Mouse (Mus musculus) cerebellum, postnatal 14 days (tissue): ENCODE results near the gene Nrxn2.

Source experiments
- DNase-seq, 2 experiments: peaks; one replicate each; pipeline ENCODE4 v3.0.0; 2021; ENCODE audit warnings: mixed read lengths in 2 of 2

The Nrxn2 gene

DNA sequence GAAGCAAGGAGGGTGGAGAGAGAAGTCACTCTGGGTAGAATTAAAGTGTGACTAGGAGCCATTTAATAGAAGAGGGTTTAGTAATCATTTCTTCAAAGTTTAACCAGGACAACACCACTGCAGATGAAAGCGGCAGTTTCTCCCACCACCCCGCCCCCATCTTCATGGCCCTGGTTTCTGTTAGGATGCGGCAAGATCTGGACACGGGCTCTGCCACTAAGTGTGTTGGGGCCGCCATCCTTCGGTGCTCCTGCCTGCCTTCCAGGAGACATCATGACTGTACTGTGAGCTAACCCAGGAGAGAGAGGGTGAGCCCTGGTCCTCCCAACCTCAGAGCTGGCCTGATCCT is 124.5 kb downstream of the Nrxn2 start:
- peak; percentile 21 to 24 for DNase-seq

DNA sequence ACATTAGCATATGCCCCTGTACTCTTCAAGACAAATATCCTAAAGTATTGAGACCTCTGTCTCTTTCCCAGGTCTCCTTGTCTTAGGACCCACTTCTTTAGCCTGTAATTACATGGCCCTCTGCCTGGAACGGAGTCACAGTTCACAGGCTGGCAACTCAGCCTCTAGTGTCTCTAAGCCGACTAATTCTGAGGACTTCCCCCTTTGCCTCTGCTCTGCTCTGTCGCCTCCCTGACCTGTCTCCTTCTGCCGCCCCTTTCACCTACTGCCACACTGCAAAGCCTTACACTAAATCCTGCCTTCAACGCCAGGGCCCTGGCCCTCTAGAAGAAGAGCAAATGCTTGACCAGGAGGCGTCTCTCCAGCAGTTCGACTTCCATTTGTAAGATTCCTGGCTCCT is 125.0 kb downstream of the Nrxn2 start:
- peak; percentile 30 for DNase-seq

DNA sequence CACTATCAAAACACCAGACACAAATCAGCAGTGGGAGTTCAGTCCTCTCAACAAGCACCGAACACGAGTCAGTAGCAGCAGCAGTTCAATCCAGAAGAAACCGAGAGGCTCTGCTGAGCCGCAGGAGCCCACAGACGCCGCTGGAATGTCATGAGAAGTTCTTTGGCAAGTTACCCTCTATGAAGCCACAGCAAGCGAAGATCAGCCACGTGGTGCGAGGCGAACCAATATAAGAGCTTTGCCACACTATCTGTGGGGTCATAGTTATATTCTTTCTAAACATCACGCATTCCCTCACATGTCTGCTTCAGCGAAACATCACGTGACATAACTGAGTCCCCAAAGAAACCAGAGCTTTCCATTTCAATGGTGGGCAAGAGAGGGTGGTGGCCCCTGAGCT is 126.2 kb downstream of the Nrxn2 start:
- peak in 1 of 2 experiments; percentile 11 for DNase-seq

DNA sequence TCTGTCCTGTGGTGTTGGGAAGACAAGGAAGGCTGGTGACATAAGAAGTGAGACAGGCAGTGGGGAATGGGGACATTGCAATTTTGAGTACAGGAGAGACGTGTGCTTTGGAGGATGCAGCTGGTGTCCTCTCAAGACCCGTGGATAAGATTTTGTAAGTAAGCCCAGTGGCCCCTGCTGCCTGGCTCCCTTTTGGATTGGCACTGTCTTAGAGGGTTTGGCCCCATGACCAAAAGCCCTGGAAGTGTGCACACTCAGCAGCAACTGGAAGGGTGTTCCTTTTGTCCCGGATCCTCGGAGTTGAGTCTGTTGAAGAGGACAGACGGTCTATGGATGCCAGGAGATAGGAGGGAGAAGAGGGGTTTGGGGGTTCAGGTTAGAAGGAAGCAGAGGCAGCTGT is 127.0 kb downstream of the Nrxn2 start:
- peak; percentile 42 to 49 for DNase-seq

DNA sequence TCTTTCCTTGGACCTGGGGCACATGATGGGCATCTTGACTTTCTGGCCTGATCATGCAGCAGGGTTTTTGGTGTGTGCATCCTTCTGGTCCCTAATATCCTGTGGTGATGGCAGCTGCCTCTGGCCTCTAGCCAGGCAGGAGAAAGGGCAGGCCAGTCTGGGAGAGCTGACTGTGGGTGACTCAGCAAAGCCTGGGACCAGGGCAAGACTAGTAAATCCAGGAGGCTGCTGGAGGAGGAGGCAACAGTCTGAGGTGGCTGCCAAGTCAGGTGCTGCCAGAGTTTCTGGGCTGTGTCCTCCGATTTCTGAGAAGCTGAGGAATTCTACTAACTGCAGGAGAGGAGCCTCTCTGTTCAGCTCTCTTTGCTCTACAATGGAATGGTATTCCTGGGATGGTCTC is 127.6 kb downstream of the Nrxn2 start:
- peak; percentile 94 to 98 for DNase-seq

DNA sequence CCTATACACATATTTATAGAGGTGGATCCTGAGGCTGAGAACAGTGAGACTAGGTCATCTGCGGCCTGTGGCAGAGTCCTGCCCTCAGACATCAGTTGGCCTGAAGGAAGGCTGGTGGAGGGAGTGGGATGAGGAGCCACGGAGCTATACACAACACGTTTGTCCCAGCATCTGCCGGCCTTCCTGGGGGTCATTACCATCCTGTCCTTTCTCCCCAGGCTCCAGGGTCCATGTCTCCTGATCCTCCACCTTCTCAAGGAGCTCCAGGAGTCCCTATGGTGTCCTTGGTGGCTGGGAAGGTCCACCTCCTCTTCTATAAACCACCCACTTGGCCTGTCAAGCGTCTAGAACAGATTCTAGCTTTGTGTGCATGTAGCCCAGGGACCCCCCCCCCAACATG is 129.3 kb downstream of the Nrxn2 start:
- DNase-seq = peak; percentile 18 to 26

DNA sequence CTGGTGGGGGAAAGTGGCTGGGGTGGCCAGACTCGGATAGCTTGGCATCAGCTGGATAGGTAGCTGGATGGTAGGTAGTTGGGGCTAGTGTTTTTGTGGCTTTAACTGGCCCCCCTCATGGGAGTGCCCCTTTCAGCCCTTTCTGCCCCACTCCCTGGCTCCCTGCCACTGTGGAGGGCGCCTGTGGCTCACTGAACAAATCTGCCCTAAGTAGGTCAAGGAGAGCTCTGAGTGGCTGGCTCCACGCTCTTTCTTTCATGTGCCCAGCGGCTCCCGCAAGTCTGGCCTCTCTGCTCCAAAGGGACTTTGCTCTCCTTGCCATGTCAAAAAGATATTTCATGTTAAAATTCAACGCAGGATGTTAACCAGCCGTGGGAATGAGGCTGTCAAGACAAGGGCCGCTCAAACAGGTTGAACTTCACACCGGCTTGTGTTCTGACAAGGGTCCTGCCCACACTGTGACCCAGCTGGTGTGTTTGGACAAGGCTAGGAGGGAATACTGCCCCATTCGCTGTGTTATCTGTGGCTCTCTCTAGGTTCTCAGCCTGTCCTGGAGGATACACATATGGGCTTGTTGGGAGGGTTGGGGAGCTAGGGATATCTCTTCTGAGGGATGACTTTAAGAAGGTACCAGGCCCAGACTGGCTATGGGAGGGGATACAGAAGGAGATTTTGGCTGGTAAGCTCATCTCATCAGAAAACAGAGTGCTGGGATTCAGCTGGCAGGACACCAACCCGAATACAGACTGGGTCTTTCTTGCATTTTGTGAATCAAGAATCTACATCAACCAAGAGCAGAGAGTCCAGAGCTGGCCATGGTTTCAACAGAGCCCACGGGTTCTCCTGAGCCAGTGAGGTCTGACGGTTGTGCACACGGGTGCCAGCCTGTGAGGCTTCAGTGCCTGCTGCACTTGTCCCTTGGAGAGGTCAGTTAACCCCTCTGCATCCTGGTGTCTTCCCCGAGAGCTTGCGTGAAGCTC is 130.2 kb downstream of the Nrxn2 start:
- DNase-seq = peak; percentile 72 to 82

DNA sequence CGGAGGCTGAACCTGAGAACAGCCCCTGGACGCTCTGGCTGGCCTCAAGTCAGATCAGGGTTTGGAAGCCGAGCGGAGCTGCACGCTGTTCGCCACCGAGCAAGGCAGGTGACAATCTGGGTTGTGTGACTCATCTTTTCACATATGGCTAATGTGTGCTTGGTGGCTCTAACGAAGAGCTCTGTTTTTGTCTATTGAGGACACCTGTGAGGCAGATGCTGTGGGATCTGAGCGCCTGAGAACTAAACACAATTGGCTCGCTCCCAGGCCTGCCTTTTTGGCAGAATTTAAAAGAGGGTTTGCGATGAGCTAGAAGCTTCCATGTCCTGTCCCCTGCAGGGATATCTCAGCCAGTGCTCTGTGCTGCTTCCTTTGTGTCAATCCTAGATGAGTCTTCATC is 131.0 kb downstream of the Nrxn2 start:
- DNase-seq = peak; percentile 84 to 93

DNA sequence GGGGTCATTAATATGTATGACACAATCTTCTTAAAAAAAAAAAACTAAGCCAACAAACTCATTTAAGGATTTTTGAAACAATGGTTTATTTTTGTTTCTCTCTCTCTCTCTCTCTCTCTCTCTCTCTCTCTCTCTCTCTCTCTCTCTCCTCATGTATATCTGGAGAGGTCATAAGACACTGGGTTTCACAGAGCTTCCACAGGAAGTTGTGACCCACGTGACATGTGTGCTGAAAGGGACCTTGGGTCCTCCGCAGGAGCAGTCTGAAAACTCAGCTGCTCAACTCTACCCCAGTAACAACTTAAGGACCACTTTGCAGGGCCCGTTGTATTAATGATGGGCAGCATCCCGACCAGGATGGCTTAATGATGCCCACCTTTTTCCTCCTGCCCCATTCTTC is 132.7 kb downstream of the Nrxn2 start:
- DNase-seq = no peak

DNA sequence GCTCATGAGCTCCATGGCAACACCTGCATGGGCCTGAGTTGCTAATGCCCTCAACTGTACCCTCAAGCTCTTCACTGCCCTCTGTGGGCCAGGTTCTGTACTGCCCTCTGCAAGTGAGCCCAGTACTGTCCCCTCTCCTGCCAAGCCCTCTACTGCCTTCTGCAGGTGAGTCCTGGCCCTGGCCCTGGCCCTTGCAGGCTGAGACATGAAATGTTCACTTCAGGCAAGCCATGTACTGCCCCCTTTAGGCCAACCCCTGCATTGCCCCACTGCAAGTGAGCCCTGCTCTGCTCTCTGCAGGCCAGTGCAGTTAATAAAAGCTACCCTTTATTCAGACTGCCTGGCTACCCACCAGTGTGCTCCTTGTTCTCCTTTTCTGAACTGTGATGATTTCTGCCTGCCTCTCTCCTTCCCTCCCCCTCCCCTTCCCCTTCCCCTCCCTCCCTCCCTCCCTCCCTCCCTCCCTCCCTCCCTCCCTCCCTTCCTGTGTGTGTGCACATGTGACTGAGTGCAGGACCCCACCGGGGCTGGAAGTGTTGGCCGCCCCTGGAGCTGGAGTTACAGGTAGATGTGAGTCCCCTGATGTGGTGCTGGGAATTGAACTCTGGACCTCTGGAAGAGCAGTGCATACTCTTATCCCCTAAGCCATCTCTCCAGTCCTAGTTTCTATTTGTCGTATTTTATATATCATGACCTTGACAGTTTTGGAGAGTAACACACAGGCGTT is 133.9 kb downstream of the Nrxn2 start:
- DNase-seq = peak; percentile 70 to 87

DNA sequence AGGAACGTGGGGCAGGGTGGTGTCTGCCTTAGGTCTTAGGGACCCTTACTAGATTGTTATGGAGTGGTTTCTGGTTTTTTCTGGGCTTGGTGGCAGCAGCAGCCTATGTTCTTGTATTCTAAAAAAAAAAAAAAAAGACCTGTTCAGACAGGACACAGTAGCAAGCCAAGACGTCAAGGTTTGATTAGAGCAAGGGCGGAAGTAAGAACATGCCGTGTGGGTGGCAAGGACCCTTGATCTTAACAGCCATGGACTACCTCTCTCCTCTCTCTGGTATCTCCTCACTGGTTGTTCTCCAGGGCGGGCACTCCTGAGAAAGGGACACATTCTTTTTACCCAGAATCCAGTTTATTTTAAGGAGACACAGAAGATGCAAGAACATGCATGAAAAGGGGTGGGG is 134.6 kb downstream of the Nrxn2 start:
- DNase-seq = no peak

DNA sequence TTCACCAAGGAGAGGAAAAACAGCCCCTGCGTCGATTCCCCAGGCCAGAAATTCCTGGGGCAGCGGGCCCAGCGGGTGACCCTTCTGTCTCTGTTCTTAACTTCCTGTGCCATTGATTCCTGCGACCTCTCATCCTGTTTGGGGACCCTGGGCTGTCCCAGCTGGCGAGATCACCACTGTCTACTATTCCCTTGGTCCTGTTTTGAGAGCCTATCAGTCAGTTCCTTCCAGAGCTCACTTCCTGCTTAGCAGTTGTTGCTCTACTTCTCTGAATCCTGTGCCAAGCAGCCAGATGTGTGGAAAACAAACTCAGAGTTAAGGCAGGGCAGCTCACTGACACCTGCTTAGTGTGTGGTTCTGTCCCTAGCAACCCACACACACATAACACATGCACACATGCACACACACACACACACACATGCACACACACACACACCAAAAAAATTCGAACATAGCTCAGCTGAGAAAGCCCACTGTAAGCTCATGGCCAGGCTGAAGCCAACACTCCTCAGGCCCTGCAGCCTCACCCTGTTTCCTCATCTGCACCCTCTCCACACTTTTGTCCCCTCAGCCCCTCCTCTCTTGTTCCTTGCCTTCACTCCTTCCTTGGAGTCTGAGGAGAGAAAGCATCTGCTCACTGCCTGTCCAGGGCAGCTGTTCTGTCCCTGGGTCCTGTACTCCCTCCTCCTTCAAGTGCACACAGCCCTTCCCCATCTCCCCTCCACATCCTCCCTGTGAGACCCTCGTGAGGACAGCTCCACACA is 135.5 kb downstream of the Nrxn2 start:
- DNase-seq = no peak

DNA sequence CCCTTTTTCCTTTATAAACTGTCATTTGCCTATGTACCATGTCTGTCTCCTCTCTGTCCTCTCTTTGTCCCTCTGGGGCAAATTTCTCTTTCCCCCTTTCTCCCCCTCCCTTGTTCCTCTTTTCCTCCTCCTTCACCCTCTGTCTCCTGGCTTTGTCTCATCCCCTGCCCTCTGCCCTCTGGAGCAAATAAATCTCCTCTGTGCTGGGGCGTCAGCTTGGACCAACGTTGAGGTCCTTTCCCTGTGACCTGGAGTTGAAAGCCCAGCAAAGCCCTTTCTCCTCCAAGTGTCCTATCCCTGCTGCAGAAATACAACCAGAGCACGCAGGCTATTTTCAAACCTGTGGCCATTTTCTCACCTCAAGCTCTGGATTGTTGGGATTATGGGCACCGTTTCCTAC is 141.0 kb downstream of the Nrxn2 start:
- DNase-seq = no peak

DNA sequence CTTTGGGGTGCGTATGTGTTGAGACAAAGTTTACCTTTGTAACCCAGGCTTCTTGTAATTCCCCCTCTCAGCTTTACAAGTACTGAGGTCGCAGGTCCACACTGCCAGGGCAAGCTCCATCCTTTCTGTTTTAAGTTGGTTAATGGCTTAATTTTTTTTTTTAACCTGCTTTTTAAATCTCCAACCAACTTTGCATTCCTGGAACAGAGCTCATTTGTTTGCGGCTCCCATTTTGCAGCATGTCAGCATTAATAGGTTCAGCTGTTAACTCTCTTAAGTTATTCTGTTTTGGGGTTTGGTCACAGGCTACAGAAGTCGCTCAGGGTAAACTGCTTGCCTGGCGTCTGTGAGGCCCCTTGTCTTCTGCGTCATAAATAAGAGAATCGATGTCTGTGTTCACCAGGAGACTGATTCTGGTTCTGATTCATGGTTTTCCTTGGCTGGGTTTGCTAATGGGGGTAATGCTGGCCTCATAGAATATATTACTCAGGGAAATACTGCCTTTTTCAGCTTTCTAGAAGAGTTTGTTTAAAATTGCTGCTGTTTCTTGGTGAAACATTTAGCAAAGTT is 141.8 kb downstream of the Nrxn2 start:
- no peak for DNase-seq

DNA sequence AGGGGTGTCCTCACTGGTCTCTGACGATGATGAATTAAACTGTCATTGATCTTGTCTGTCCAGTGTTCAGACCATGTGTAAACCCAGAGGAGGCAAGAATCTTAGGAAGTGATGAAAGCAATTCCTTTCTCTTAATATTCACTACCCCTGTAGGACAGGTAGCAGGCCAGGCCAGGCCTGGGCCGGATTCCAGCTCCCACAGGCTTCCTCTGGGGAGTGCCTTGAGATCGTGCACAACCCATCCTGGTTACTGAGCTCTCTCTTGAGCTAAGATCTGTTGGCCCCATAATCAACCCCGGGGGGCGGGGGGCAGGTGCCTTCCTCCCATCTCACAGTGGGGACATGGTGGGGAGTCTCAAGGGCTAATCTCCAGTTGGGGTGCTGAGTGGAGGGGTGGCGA is 146.6 kb downstream of the Nrxn2 start:
- peak; percentile 43 to 53 for DNase-seq

DNA sequence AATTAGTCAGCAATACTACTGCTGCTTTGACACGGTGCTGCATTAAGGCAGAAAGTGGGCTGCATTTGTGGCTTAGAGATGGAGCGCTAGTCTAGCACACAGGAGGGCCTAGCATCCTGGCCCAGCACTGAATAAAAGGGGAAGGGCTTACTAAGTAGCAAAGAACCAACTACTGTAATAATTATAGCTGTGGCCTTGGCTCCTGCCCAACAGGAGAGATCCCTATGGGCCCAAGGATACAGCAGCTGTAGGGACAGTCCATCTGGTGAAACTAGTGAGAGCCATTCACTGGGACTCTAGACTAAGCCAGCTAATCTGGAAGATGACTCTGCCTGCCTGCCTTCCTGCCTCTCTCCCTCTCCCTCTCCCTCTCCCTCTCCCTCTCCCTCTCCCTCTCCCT is 147.9 kb downstream of the Nrxn2 start:
- peak; percentile 47 to 52 for DNase-seq

DNA sequence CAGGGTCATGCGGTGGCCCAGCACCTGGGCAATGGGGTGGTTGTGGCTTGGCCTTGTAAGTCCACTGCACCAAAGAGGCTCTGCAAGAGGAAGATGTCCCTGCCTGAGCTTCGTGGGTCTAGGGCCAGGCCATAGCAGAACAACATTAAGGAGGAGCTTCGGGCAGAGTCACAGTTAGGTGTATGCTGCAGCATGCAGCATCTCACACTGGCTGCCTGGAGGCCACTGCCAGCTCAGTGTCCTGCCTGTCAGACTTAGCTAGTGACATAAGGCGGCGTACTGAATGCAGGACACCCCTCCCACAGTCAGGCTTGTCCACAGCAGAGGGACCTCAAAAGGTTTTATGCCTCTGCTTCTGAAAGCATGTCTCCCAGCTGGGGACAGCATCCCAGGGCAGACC is 150.5 kb downstream of the Nrxn2 start:
- peak in 1 of 2 experiments; percentile 37 for DNase-seq

DNA sequence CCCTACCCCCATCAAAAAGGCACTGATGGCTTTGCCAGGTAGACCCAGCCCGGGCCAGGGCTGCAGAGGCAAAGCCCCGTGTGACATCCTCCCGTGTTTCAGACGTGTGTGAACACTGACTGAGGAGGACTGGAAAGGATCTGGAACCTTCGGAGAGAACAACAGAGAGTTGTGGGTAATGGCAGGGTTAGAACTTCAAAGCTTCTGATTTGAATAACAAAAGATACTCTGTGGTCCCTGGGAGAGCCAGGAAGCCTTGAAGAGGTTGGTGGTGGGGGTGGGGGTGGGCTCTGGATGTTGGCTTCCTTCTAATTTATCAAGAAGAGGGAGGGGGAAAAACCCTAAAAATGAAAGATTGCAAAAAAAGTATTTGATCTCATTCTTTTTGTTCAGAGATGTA is 151.0 kb downstream of the Nrxn2 start:
- peak in 1 of 2 experiments; percentile 24 for DNase-seq

DNA sequence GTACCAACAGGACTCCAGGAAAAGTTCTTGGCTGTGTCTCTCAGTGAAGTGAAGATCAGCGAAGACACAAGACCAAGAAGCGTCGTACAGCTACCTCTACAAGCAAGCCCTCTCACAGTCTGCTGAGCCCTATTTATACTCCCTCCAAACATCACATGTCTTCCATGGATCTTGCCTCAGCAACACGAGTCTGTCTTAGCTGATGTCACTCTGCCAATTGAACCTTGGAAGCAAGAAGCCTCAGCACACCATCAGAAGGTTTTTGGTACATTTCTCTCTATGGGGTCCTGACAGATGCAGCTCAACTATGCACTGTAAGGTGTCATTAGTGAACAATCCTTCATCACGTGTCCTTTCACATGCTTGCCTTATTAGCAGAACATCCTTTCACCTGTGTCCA is 152.9 kb downstream of the Nrxn2 start:
- DNase-seq = peak in 1 of 2 experiments; percentile 62

DNA sequence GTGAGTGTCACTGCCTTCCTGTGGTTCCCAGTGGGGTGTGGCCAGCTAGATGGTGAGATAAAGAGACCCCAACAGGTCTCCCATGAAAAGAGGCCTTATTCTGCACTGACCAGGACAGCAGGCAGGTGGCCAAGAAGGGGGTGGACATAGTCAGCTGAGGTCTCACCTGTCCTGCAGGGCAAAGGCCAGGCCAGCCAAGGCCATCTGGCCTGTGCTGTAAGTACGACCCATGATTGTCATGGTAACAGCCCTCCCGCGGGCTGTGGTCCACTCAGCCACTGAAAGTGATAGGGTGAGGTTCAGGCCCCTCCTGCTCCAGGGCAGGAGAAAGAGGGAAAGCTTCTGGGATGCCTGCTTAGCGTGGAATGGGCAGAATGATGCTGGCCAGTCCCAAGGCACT is 153.5 kb downstream of the Nrxn2 start:
- DNase-seq = peak; percentile 96 to 97
